Mouse (Mus musculus) cerebellum, adult 9-11 months (tissue): Measurements from ENCODE around the gene Fyttd1.
"Not testable (repeated sequence)": the region's sequence is repeated elsewhere in the genome, so short reads cannot be mapped to it uniquely, and the experiment has no call there.

Source experiments
- DNase-seq: peaks from one replicate; pipeline ENCODE4 v3.0.0; 2022

Fyttd1 gene

DNA sequence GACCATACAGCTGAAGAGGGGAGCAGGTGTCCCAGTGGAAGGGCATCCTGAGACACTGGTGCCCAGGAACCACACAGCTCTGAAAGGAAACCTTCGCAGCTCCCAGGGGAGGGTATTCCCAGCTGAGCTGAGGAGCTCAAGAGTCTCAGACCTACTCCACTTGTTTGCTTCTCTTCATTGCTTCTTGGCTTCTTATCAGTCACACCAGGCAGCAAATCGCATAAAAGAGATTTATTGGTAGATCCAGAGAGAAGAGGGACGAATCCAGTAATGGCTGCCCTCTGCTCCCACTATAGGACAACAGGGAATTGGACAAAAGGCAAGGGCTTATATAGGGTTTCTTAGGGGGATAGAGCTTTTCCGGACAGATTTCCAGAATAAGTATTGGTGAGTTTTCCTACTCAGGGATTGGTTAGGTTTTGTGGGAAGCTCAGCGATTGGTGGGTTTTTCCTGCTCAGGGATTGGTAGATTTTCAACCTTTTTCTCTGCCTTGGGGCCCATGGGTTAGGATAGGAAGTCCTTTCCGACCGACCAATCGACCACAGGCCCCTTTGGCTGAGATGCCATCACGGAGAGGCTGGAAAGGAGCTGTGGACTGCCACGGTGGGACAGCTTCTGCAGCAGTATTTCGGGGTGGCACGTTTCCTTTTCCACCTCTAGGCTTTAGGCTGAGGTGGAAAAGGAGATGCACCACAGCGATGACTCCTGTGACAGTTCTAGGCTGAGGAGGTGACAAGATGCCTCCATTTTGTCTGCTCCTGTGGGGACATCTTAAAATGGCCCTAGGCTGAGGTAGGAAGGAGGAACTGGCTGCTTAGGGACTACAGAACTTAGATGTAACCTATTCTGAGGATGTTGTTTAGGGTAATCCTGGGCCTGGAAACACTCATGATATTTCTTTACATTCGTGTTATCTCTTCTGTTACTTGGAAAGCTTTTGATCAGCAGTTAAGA, 1.9 kb downstream of the Fyttd1 start:
- DNase-seq = no peak

DNA sequence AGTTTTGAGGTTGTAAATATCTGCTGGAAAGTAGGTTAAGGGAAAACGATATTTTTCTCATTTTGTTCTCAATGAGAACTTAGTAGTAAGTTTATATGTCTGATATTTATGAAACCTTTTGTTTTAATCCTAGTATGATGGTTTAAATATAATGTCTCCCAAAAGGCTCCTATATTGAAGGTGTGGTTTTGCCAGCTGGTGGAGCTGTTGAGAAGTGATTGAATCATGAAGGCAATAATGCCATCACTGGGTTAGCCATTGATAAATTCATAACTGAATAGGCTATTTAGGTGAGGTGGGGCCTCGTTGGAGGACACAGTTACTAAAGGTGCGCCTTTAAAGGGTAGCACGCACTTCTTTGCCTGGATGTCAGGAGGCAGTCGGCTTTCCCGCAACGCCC, 4.2 kb downstream of the Fyttd1 start:
- DNase-seq = no peak

DNA sequence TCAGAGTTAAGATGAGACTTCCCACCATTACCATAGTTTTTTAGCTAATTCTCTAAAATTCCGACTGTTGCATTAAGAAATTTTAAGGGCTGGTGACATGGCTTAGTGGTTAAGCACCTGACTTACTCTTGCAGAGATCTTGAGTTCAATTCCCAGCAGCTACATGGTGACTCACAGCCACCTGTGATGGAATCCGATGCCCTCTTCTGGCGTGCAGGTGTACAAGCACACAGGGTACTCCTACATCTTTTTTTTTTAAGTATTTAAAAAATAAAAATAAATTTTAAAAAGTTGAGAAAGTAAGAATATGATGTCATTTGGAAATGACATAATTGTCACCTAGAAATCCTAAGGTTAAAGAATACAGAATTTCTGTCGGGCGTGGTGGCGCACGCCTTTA, 10.7 kb downstream of the Fyttd1 start:
- no peak for DNase-seq

DNA sequence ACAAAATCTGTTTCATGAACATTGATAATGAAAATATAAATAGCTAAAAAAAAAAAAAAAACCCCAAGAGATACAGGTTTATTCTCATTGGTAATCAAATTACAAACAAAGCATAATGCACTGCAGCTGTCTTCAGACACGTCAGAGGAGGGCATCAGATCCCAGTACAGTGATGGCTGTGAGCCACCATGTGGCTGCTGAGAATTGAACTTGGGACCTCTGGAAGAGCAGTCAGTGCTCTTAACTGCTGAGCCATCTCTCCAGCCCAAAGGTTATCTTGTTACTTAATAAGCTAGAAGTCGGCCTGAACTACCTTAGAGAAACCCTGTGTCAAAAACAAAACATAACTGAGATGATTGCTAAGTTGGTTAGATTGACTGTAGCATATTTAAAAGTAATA, 12.6 kb downstream of the Fyttd1 start:
- DNase-seq = no peak

DNA sequence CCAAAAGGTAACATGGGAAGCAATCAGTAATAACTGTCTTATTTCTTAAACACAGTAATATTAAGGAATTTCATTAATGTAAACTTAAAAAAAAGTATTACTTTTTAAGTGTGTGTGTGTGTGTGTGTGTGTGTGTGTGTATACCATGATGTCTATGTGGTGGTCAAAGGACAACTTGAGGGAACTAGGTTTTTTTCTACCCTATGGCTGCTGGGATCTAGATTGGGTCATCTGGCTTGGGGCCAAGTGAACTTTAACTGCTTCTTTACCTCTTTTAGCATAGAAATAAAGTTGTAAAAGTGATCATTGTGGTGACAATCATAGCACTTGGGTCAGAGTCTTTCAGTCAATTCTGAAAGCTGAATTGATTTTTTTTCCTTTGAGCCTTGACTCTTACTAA, 18.8 kb downstream of the Fyttd1 start:
- no peak for DNase-seq

DNA sequence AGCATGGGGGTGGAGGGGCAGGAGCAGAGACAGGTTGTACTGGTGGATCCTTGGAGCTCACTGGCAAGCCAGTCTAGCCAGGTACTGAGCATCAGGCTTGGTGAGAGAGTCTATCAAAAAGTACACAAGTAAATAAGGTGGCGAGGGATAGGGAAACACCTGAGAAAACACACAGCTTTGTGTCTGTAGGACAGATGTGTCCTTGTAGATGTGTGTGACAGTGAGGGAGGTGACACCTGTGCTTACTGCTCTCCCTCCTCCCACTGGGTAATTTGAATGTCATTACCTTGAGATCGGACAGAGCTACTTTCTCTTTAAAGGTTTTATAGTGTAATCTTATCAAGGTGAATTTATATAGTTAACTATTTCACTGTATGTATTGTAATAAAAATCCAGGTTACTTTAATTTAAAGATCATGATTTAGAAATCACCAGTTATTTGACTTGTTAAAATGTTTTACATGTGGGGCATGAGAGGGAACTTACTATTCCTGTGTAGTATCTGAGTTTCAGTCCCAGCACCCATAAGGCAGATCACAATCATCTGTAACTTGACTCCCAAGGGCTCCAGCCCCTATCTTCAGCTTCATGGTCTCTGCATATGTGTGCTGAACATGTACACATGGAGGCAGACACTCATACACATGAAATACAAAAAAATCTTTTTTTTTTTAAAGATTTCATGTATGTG, 24.2 kb downstream of the Fyttd1 start:
- no peak for DNase-seq

DNA sequence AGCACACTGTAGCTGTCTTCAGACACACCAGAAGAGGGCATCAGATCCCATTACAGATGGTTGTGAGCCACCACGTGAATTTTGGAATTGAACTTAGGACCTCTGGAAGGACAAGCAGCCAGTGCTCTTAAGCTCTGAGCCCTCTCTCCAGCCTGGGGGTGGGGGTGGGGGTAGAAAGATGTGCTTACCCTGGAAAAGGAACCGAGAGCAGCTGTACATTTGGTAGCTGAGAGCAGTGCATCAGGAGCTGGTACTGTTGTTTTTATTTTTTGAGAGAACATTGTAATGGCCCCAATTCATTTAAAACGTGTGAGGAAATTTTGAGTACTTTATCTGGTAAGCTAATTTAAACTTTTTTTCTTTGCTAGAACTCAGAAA, 24.7 kb downstream of the Fyttd1 start:
- DNase-seq = no peak

DNA sequence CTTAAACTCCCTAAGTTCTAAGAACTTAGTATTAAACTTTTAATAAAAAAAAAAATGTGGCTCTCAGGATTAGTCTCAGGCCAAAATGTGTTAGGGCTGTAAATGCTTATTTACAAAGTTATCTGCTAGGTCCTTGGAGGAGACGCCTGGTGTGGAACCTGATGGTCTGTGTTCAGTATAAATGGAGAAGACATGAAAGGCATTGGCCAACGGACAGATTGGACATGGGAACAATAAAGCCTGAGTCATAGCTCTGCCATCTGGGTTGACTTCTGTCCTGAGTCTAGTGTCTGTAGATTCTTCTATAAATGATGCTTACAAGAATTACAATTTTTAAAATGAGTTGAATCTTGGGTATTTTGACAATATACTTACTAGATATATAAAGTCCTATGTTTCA, 28.9 kb downstream of the Fyttd1 start:
- DNase-seq = no peak

DNA sequence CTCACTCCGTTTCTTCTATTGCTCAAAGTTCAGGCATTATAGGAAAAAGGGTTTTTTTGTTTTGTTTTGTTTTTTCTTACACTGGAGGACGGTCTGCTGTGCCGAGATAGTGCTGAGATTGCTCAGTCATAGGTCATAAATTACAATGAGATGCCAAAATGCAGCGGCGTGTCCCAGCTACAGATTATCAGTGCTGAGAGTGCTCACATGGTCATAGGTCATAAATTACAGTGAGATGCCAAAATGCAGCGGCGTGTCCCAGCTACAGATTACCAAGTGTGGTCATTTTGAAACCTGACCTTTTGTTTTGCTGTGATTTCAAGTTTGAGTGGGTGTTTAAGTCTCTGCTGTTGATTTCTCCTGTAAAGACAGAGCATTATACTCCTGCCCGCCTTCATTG, 29.4 kb downstream of the Fyttd1 start:
- DNase-seq = no peak

DNA sequence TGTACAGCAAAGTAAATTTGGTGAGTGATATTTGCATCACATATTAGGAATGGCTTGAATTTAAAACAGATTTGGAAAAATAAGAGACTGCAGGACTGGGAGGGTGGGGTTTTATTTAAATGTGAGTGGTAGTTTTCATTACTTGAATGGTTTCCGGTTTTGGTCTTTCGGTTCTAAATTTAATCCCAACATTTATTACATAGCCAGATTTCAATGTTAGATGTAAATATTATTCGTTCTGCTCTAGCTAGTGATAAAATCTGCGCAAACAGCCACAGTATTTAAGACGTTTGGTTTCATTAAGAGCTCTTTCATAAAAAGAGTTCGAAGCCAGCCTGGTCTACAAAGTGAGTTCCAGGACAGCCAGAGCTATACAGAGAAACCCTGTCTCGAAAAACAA, 35.9 kb downstream of the Fyttd1 start:
- DNase-seq = no peak

DNA sequence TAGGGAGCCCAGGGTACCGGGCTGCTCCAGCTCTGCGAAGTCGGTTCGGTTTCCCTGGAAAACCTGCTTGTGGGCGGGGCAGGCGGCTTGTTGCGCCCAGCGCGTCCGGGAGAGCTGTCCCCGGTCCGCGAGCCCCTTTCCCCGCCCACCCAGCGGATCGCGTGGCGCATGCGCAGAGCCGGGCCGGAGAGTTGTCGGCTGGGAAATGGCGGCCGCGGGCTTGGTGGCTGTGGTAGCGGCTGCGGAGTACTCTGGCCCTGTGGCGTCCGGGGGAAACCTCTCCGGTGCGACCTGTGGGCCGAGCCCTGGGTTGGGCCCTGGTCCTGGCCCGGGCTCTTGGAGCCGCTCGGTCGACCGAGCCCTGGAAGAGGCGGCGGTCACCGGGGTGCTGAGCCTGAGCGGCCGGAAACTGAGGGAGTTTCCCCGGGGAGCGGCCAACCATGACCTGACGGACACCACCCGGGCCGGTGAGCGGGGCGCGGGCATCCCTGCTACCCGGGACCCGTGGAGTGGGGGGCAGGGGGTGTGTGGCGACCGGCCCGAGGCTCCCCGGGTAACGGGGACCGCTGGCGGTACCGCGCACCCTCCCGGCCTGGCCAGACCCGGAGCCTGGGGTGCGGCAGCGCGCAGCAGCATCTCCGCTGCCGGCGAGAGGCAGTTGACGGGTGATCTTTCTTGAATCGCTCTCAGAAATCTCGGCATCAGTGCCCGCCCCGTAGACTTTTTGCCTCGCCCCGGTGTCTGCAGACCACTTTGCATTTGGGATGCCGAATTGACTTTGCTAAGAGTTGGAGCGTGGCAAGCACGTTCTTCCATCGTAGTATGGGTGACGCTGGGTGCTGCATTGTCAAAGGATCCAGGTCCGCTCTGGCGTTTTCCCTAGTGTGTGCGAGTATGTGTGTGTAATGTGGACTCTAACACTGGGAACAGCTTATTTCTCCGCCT, 36.9 kb downstream of the Fyttd1 start, which contains the start of gene Lrch3:
Gene Lrch3, plus strand, starts transcription at position 164 of the 945 bp plus-strand sequence.
- DNase-seq = peak; percentile 94

DNA sequence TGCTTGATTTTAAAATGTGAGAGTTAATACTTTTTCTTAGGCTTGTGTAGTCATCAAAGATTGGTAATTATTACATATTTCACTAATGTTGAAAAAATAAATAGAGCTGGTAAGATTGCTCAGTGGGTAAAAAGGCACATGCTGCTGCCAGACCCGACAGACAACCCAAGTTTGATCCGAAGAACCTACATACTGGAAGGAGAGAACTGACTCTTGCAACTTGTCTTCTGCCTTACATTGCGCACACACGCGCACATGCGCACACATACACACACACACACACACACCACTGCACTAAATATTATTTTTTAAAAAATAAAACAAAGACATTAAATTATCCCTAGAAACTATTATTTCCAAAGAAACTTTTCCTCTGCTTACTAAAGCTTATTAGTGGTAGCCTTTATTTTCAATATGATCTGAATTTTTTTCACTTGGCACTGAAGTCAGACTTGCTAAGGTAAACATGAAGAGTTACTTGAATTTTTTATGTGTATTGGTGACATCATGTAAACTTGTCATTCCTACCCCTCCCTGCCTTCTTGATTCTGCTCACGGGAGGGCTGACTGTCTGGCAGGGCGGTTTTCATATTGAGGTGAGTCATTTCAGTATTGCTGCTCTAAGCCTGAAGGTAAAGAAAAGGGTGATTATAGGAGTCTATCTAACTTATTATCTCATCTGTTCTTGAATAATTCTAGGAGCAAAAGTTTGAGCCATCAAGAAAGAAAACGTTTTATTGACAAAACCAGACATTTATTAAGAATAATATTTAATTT, 38.2 kb downstream of the Fyttd1 start:
- no peak for DNase-seq

DNA sequence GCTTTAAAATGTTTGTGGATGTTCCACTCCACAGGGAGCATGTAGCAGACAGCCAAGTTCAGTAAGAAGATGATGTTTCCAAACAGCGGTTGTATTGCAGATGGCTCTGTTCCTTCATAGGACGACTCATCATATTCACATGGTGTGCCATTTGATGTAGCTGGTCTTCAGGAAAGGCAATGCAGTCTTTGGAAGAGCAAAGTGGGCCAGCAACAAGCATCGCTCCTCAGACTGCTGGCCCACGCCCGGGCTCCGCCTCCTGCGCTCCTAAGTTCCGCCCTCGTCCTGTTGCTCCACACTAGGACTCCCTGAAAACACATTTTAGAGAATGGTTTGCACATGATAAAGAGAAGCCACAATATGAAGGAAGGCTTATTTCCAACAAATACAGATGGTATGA, 49.3 kb downstream of the Fyttd1 start:
- DNase-seq = not testable (repeated sequence)

DNA sequence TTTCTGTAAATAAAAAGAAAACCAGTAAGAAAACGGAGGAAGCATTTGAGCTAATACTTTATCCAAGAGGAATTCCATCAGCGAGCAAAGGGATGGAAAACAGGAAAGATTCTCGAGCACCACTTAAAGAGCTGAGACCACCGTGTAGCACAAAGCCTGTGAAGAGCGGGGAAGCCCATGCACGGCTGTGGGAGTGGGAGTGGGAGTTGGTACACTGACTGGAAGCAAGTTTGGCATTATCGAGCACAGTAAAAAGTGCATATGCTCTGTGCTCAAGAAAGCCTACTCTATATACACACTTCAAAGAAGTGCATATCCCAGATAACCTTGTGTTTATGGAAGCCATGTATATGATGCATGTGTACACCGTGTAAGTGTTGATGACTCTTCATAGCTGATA, 49.7 kb downstream of the Fyttd1 start:
- DNase-seq = no peak

DNA sequence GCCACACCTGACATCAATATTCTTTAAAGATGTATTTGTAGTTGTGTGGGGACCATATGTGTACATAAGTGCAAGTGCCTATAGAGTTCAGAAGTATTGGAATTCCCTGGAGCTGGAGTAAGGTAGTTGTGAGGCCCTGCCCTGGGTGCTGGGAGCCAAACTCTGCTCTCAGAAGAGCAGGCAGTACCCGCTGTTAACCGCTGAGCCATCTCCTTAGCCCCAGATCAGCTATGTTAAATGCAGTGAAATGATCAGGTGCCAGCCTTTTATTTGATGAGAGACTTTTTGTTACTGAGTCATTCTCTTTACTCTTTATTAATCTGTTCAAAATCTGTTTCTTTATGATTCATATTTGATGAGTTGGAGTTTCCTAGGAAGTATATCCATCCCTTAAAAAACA, 52.6 kb downstream of the Fyttd1 start:
- DNase-seq = no peak

DNA sequence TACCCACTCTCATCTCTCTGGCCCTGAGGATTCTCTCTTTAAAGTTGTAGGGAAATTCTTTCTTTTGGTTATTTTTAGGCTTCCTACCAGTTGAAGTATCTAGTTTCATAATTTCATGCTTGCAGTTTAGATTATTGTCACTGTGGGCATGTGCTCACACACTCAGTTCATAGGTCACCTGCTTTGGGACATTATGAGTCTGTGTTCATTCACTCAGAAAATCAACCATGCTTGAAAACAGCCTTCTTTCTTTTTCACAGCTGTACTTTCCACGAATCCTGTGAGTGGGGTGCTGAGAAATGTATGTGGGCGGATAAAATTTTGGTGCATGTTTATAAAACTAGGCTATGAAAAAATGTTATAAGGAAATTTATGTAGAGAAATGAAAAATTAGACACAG, 57.2 kb downstream of the Fyttd1 start:
- no peak for DNase-seq

DNA sequence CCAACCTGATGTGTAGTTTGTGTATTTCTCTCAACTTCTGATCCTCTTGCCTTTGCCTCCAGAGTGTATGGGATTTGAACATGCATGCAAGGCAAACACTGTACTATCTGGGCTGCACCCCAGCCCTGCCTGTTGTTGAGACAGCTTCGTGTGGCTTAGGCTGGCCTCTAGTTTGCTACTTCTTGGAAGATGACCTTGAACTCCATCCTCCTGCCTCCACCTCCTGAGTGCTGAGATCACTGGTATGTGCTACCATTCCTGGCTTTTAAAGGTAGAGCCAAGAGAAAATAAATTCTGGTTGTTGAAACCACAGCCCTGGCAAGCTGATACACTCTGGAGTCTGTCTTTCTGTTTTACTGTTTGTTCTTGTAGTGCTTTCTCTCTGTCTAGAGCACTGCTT, 57.8 kb downstream of the Fyttd1 start:
- DNase-seq = no peak

DNA sequence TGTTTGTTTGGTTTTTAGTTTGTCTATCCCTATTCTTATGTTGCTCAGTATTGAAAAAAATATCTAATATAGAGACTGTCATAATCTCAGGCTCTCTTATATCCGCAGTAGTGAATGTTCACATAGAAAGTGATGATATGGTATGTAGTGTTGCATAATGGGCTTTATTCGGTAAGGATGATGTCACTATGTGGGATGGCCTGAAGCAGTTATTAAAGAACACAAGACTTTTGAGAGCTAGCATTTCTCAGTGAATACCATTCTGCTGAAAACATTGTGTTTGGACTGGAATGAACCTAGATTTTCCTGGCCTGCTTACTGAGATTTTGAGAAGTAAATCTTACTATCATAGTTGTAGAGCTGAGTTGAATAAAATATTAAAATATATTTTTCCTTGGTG, 60.1 kb downstream of the Fyttd1 start:
- DNase-seq = no peak

DNA sequence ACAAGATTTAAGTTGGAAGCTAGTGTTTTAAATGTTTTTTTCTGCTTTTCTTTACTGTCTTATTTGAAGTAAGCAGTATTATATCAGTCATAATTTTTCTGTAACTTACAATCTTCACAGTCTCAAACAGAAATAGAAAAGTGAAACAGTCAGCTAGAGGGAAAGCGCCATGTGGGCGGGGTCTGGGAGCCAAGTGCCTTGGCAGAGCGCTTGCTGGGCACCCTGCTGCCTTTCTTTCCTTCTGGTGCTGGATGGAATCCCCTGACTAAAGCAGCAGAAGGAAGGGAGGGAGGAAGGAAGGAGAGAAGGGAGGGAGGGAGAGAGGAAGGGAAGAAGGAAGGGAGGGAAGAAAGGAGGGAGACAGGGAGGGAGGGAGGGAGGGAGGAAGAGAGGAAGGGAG, 62.0 kb downstream of the Fyttd1 start:
- DNase-seq = peak; percentile 81

DNA sequence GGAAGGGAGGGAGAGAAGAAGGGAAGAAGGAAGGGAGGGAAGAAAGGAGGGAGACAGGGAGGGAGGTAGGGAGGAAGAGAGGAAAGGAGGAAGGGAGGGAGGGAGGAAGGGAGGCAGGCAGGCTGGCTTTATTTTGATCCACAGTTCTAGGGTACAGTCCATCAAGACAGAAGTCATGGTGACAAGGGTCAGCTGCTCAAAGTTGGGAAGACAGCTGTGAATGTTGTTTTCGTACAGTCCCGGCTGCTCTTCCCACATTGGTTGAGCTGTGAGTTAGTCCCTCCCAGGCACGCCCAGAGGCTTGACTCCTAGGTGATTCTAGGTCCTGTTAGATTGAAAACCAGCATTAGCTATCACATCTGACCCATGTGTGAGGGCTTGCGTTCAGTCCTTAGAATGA, 62.4 kb downstream of the Fyttd1 start:
- DNase-seq = not testable (repeated sequence)

DNA sequence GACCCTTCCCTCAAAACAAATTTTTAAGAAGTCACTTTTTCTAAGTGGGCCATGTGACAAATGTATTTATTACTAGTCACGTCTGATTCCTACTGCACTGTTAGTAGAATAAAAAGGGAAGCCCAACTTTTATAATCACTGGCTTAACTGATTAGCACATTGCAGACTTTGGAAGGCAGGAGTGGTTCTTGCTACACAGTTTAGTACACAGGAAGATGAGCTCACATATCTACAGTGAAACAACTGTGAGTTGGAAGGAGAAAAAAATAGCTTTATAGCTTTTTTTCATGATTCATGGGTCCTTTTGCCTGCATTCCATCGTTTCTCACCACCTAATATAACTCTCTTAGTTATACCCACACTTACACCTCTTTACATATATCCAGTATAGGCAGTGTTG, 63.9 kb downstream of the Fyttd1 start:
- not testable (repeated sequence) for DNase-seq

DNA sequence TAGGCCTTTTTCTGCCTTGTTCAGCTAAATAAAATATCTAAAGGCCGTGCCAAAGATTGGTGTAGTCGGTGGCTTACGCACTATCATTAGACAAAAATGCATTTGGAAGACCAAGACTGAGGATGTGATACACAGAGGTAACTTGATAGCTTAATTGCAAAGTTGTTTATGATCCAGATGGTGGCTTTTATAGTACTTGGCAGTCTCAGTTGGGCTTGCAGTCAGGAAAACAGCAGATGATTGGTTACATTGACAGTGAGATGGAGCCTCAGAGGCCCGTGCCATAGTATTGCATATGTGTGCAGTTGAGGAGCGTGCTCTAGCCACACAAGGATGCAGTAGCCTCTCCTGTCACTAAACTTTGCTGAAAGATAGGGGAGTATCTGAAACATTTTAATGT, 65.4 kb downstream of the Fyttd1 start:
- no peak for DNase-seq
